Mouse (Mus musculus) forebrain, embryonic 13.5 days (tissue): ENCODE measurements around the gene Dyrk3. TPM values are rescaled to one million over a fixed set of nuclear protein-coding genes. Genes with fewer than 3 reads are reported as not detected.

Experiments used
- ATAC-seq: fragments of 200-750 bp; cut with Nextera tagmentation; 2 replicates; pipeline ENCODE4 v1.8.0; 2017
- H3K27ac ChIP-seq: fragments of 300-500 bp; sonication (generic); 2 replicates; pipeline ENCODE4 v1.5.1; 2015; ENCODE audit warnings: inconsistent platforms, mild to moderate bottlenecking, moderate library complexity
- H3K27me3 ChIP-seq: fragments of 300-500 bp; sonication (generic); 2 replicates; pipeline ENCODE4 v1.6.1; 2015; ENCODE audit warnings: mild to moderate bottlenecking, inconsistent platforms
- H3K36me3 ChIP-seq: fragments of 300-500 bp; sonication (generic); 2 replicates; pipeline ENCODE4 v1.6.1; 2015; ENCODE audit warnings: mild to moderate bottlenecking, inconsistent platforms; ENCODE audit not compliant: poor library complexity, severe bottlenecking
- H3K4me1 ChIP-seq: fragments of 300-500 bp; sonication (generic); 2 replicates; pipeline ENCODE4 v1.6.1; 2015; ENCODE audit warnings: inconsistent platforms
- H3K4me2 ChIP-seq: fragments of 300-500 bp; sonication (generic); 2 replicates; pipeline ENCODE4 v1.6.1; 2015; ENCODE audit warnings: inconsistent platforms, mild to moderate bottlenecking, moderate library complexity
- H3K4me3 ChIP-seq: fragments of 300-500 bp; sonication (generic); 2 replicates; pipeline ENCODE4 v1.5.1; 2015; ENCODE audit warnings: mild to moderate bottlenecking, inconsistent platforms
- H3K9ac ChIP-seq: fragments of 300-500 bp; sonication (generic); 2 replicates; pipeline ENCODE4 v1.6.1; 2015; ENCODE audit warnings: mild to moderate bottlenecking, inconsistent platforms
- H3K9me3 ChIP-seq: fragments of 300-500 bp; sonication (generic); replicated peaks from 2 replicates; pipeline ENCODE4 v1.6.1; 2016; ENCODE audit warnings: inconsistent platforms
- WGBS: fragments of 180-500 bp; shearing (Covaris S2); methylation state at CpG from one replicate; pipeline ENCODE4 v1.1.7; 2015; 5-methylcytosine and 5-hydroxymethylcytosine counted together
- polyA plus RNA-seq: library from polyadenylated mRNA; unstranded; fragments of >200 nt; fragmentation: Nextera tagmentation; extraction: Ambion mirVana; gene quantifications from 2 replicates; pipeline ENCODE4 v1.2.1, GENCODE M21; 2015

The Dyrk3 gene
- polyA plus RNA-seq = 16.7 and 18.9 TPM in 2 replicates

- Histone ChIP-seq H3K27ac (peak within 1 kb of the TSS; percentile 91), H3K9ac (peak within 1 kb of the TSS; percentile 88), H3K4me2 (peak within 1 kb of the TSS; percentile 71), H3K4me1 (peaks cover 46% of the 10 kb centered on the region), H3K9me3 (no peaks in the 10 kb centered on the region), H3K27me3 (no peaks in the 10 kb centered on the region), H3K4me3 (peak within 1 kb of the TSS; percentile 80), H3K36me3 (no peaks in the 10 kb centered on the region)
- peak; percentile 97 for ATAC-seq
- 7% methylated on average over 47 of the region's 49 CpGs for WGBS
These were observed at the start of gene Dyrk3 for GRCm38 (mm10) chr1:131138191-131139016. Gene Dyrk3, minus strand, starts transcription at chr1:131138340.

DNA sequence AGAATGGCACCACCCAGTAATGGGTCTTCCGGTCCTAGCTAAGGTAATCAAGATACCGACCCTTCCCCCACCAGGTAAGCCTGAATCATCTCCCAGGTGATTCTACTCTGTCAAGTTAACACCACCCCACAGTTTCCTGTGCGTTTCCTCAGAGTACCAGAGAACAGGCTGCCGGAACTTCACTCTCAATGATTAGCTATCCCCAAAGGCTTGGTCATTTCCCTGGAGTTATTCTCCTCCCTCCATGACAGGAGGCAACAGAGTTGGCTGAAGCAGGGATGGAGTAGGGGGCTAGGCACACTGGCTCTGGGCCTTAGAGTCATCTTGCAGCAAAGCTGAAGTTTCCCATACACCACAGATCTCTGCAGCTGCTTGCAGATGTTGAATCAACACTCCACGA lies 49.7 kb upstream of the Dyrk3 start:
- no peak overlapping the region for H3K27ac ChIP-seq
- no peaks in the 10 kb centered on the region for H3K27me3 ChIP-seq
- H3K4me2 ChIP-seq = no peak overlapping the region
- ATAC-seq = no peak
- H3K4me3 ChIP-seq = no peak overlapping the region
- no peaks in the 10 kb centered on the region for H3K36me3 ChIP-seq
- H3K4me1 ChIP-seq = no peaks in the 10 kb centered on the region
- H3K9me3 ChIP-seq = no peaks in the 10 kb centered on the region
- WGBS = 92% methylated on average over 5 of the region's 5 CpGs
- no peak overlapping the region for H3K9ac ChIP-seq

GRCm38 (mm10) chr1:131186995-131187394 lies 48.9 kb upstream of the Dyrk3 start:
- ATAC-seq = no peak
- H3K4me2 ChIP-seq = no peak overlapping the region
- H3K9me3 ChIP-seq = no peaks in the 10 kb centered on the region
- H3K27me3 ChIP-seq = no peaks in the 10 kb centered on the region
- H3K4me1 ChIP-seq = no peaks in the 10 kb centered on the region
- H3K4me3 ChIP-seq = no peak overlapping the region
- WGBS = 82% methylated on average over 6 of the region's 6 CpGs
- no peaks in the 10 kb centered on the region for H3K36me3 ChIP-seq
- H3K27ac ChIP-seq = no peak overlapping the region
- H3K9ac ChIP-seq = no peak overlapping the region

DNA sequence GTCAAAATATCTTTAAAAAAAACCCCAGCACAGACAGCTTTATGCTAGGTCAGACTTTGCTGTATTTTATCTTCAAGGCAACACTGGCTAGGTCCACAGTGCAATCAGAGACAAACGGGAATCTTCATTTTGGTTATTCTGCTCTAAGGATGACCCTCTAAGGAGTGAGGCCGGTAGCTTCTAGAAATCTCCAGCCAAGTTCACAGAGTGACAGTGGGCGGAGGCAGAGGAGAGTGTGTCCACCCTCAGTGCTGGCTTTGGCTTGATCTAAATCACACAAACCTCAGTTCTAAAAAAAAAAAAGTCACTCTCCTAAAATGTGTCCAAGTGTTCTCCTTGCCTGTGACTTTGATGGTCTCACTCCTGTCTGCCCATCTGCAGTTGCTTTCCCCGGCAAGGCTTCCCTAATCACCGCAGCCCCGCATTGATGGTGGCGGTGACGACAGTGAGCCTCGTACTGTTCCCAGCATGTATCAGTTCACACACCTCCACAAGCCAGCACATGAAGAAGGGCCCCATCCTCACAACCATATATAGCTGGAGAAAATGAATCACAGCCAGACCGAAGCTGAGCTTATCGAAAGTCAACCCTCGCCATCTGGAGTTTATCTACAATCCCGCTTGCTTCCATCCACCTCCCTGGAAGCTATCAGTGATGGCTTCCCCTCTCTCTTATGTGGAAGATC lies 47.8 kb upstream of the Dyrk3 start:
- no peak overlapping the region for H3K27ac ChIP-seq
- no peaks in the 10 kb centered on the region for H3K27me3 ChIP-seq
- ATAC-seq = no peak
- 93% methylated on average over 13 of the region's 13 CpGs for WGBS
- no peak overlapping the region for H3K4me2 ChIP-seq
- no peak overlapping the region for H3K9ac ChIP-seq
- H3K9me3 ChIP-seq = no peaks in the 10 kb centered on the region
- no peaks in the 10 kb centered on the region for H3K4me1 ChIP-seq
- no peaks in the 10 kb centered on the region for H3K36me3 ChIP-seq
- no peak overlapping the region for H3K4me3 ChIP-seq

DNA sequence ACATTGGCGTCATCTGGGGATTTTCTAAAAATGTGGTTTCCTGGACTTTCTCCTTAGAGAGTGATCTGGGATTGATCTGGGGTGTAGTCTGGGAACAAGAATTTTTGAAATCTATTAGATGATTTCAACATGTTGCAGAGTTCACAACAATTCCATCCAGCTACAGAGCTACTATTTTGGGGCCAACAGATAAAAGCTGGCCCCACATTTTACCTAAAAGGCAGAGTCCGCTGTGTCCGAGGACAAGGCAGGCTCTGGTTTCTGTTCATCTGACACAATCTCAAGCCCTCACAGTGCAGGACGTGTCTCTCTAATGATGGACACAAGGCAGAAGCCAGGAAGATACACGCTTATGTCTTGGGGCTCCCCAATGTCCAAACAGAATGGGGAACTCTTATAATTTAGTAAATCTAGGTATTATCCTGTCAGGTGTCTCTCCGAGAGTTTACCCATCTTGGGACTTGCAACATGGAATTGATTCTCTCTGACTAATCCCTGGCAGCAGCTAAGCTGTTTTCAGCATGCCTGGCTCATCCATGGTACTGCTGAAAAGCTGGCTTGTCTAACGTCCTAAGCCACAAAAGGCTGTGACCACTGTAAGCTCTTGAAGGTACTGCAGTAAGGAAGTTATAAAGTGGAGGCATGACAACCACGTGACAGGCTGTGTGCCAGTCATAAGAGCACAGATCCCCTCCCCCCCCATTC lies 47.0 kb upstream of the Dyrk3 start:
- Histone ChIP-seq H3K4me3 (no peak overlapping the region), H3K9ac (no peak overlapping the region), H3K9me3 (no peaks in the 10 kb centered on the region), H3K27ac (no peak overlapping the region), H3K4me1 (no peaks in the 10 kb centered on the region), H3K36me3 (peaks cover 7% of the 10 kb centered on the region; the same call in 1 of the 2 replicates), H3K4me2 (no peak overlapping the region), H3K27me3 (no peaks in the 10 kb centered on the region)
- WGBS = 89% methylated on average over 8 of the region's 8 CpGs
- ATAC-seq = no peak

DNA sequence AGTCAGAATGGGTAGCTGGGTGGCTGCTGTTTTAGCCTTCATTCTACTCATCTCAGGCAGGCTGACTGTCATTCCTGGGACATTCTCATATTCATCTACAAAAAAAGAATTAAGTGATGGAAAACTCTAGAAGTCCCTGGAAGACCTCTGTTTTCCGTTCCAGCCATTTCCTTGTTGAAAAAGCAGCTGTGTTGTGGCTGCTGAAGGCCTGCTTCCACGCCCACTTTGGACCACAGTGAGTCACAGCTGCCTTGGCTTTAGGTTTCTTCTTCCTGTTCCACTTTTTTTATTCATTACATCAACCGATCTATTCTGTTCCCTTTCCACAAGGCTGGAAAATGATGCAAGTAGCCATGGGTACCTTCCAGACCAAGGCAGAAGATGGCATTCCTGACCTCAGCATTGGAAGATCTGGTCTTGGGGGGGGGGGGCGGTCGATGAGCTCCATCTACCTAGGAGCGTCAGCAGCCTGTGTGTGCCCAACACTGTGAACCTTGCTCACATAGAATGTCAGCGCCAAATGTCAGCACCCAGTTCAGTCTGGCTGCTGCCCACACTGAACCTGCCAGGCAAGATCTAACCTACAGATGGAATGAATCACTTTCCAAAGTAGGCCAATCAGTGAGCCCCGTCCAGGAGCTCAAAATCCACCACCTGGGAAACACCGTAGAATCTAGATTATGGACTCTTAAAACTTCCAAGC lies 46.3 kb upstream of the Dyrk3 start:
- H3K4me2 ChIP-seq = no peak overlapping the region
- H3K27ac ChIP-seq = no peak overlapping the region
- peaks cover 14% of the 10 kb centered on the region for H3K36me3 ChIP-seq
- no peaks in the 10 kb centered on the region for H3K9me3 ChIP-seq
- H3K27me3 ChIP-seq = no peaks in the 10 kb centered on the region
- ATAC-seq = no peak
- no peak overlapping the region for H3K4me3 ChIP-seq
- no peaks in the 10 kb centered on the region for H3K4me1 ChIP-seq
- WGBS = 88% methylated on average over 9 of the region's 9 CpGs
- no peak overlapping the region for H3K9ac ChIP-seq

- Histone ChIP-seq H3K4me3 (no peak overlapping the region), H3K9me3 (no peaks in the 10 kb centered on the region), H3K4me1 (no peaks in the 10 kb centered on the region), H3K36me3 (peaks cover 22% of the 10 kb centered on the region), H3K4me2 (no peak overlapping the region), H3K27me3 (no peaks in the 10 kb centered on the region), H3K9ac (no peak overlapping the region), H3K27ac (no peak overlapping the region)
- ATAC-seq = no peak
- whole genome bisulfite sequencing = 87% methylated on average over 7 of the region's 7 CpGs
These were observed 45.1 kb upstream of the Dyrk3 start for GRCm38 (mm10) chr1:131183201-131183600.

DNA sequence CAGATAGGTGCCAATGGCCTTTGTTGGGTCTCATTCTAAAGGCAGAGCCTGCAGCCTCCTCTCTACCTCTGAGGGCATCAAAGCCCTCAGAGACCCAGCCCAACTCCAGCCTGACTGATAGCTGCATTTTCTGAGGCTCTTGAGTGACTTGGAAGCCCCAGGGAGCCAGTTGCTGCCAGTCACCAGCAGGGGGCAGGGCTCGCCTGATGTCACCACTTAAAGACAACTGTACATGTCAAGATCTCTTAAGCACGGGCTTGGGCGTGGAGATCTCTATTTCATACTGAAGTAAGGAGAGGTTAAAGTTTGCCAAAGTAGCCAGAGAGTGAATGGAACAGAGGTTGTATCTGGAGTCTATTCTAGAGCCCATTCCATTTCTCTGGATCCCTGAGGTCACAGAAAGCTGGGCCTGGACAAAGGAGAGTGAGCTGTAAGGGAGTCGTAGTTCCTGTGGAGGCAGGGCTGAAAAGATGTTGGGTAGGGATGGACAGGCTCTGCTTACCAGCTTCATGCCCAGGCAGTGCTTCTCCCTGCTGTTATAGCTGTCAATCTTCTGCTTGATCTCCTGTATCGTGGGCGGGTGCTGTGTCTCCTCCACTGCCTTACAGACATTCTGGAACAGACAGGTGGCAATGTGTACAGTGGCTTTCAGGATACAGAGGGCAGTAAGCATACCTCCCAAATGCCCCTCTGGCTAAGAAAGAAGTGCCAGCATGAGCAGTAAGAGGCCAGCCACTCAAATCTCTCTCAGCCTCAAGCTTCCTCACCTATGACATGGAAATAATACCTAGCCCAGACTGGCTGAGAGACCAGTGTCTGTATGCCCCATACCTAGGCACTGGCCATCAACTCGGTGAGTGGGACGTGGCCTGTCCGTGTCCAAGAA lies 43.7 kb upstream of the Dyrk3 start:
- H3K4me1 ChIP-seq = no peaks in the 10 kb centered on the region
- H3K9ac ChIP-seq = no peak overlapping the region
- peaks cover 35% of the 10 kb centered on the region for H3K36me3 ChIP-seq
- H3K9me3 ChIP-seq = no peaks in the 10 kb centered on the region
- no peak overlapping the region for H3K27ac ChIP-seq
- H3K27me3 ChIP-seq = no peaks in the 10 kb centered on the region
- WGBS = 69% methylated on average over 9 of the region's 9 CpGs
- ATAC-seq = peak; percentile 58
- no peak overlapping the region for H3K4me3 ChIP-seq
- H3K4me2 ChIP-seq = no peak overlapping the region

GRCm38 (mm10) chr1:131180386-131180785 lies 42.2 kb upstream of the Dyrk3 start:
- Histone ChIP-seq H3K27me3 (no peaks in the 10 kb centered on the region), H3K4me2 (no peak overlapping the region), H3K9me3 (no peaks in the 10 kb centered on the region), H3K4me1 (no peaks in the 10 kb centered on the region), H3K36me3 (peaks cover 50% of the 10 kb centered on the region), H3K4me3 (no peak overlapping the region), H3K9ac (no peak overlapping the region), H3K27ac (no peak overlapping the region)
- WGBS = 97% methylated on average over 7 of the region's 7 CpGs
- no peak for ATAC-seq

- no peak overlapping the region for H3K4me3 ChIP-seq
These were observed 39.9 kb upstream of the Dyrk3 start for GRCm38 (mm10) chr1:131178083-131178482.

DNA sequence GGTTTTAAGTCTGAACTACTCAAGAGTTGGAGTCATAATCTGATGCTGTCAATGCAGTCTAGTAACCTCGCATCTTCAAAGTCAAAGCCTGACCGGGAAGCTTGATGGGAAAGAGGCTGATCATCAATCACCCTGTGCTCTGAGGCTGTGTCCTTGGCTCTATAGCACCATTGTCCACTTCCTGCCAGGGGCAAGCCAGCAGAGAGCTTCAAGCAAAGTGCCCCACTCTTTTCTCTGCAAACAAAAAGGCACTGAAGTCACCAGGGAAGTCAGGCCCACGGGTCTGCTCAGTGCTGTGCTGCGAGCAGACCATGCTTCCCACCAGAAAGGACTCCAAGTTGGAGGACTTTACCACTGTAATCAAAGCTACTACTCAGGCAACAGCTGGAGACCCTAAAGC lies 39.1 kb upstream of the Dyrk3 start:
- no peaks in the 10 kb centered on the region for H3K27me3 ChIP-seq
- H3K9ac ChIP-seq = no peak overlapping the region
- no peaks in the 10 kb centered on the region for H3K9me3 ChIP-seq
- no peak overlapping the region for H3K4me2 ChIP-seq
- H3K4me3 ChIP-seq = no peak overlapping the region
- ATAC-seq = no peak
- no peak overlapping the region for H3K27ac ChIP-seq
- peaks cover 79% of the 10 kb centered on the region for H3K36me3 ChIP-seq
- 91% methylated on average over 4 of the region's 4 CpGs for WGBS
- no peaks in the 10 kb centered on the region for H3K4me1 ChIP-seq

More at GRCm38 (mm10) chr1:131178083-131178482, 39.9 kb upstream of the Dyrk3 start:
- H3K9me3 ChIP-seq = no peaks in the 10 kb centered on the region
- no peaks in the 10 kb centered on the region for H3K27me3 ChIP-seq
- H3K4me1 ChIP-seq = no peaks in the 10 kb centered on the region
- no peak for ATAC-seq
- peaks cover 70% of the 10 kb centered on the region for H3K36me3 ChIP-seq
- no peak overlapping the region for H3K9ac ChIP-seq
- no peak overlapping the region for H3K27ac ChIP-seq
- no peak overlapping the region for H3K4me2 ChIP-seq
- 93% methylated on average over 5 of the region's 5 CpGs for WGBS
